Mouse (Mus musculus) embryo, embryonic 11 days (tissue): ENCODE data around the gene 6430571L13Rik.

Experiments
- DNase-seq: peaks from one replicate; pipeline ENCODE4 v3.0.0-alpha.2; 2015

The 6430571L13Rik gene

GRCm38 (mm10) chr9:107386722-107387121 is 46.3 kb downstream of the 6430571L13Rik start:
- no peak for DNase-seq

DNA sequence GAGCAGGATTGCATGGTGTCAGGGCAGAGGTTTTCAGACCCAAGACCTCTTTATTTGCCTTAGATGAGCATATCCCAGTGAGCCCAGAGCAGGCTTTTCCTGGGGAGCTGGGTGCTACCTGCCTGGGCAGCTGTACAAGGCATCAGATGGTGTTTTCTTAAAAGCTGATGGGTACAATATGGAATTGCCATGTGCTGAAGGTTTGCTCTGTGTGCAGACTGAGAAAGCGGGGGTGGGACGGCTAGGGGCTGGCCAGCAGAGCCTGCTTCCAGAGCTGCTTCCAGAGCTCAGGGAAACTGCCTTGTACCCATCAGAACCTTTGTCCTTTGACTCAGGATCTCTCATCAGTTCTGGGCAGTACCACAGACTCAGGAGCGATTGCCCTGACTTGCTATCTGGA is 47.3 kb downstream of the 6430571L13Rik start:
- no peak for DNase-seq

GRCm38 (mm10) chr9:107388263-107388662 is 47.9 kb downstream of the 6430571L13Rik start:
- DNase-seq: no peak

- no peak for DNase-seq
Observed at GRCm38 (mm10) chr9:107396397-107396796, 56.0 kb downstream of the 6430571L13Rik start.

DNA sequence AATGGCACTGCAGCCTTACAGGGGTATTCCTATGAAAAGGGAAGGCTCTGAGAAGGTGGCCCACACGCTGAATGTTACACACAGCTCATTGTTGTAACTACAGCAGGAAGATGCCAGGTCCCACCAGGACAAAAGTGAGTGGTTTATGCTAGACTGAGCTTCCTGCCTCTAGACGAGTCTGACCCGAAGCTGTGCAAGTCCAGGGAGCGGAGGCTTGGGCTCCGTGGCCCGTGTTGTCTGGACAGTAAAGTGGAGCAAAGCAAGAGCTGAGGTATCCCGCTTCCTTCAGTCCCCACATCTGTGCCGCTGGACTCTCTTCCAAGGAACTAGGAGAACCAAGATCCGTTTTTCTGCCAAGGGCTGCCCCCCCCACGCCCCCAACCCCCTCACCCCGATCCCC is 58.6 kb downstream of the 6430571L13Rik start:
- no peak for DNase-seq

DNA sequence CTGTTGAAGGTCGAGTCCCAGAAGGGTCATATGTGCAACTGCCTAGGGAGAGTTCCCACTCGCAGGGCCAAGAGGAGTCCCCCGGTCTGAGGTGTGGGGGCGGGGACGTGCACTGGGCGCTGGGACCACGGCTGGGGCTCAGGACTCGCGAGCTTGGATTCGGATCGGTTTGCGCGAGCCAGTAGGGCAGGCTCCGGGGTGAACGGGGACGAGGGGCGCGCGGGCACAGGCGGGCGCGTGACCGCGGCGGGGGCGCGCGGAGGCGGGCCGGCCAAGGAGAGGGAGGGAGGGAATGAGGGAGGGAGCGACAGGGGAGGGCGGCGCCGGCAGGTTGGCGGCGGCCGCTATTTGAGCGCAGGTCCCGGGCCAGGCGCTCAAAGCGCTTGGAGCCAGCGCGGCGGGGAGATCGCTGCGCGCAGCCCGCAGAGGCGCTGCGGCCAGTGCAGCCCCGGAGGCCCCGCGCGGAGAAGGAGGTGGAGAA is 59.1 kb downstream of the 6430571L13Rik start, which contains the start of gene Cacna2d2:
Cacna2d2 (plus strand) TSS at position 122 of the 481 bp plus-strand sequence.
- DNase-seq: peak; percentile 81

DNA sequence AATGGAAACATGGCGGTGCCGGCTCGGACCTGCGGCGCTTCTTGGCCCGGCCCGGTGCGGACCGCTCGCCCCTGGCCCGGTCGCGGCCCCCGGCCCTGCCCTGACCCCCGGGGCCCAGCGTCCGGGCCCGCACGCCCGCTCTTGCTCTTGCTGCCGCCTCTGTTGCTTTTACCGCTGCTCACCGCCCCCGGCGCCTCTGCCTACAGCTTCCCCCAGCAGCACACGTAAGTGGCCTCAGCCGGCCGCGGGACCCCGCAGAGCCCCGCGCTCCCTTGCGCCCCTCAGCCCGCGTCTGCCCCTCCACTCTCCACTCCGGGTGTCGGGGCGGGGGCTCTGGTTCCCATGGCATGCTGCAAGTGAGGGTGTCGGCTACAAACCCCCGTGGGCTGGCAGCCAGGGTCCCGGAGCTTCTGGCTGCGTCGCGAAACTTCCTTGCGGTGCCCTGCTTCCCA is 59.7 kb downstream of the 6430571L13Rik start:
- peak; percentile 65 for DNase-seq

DNA sequence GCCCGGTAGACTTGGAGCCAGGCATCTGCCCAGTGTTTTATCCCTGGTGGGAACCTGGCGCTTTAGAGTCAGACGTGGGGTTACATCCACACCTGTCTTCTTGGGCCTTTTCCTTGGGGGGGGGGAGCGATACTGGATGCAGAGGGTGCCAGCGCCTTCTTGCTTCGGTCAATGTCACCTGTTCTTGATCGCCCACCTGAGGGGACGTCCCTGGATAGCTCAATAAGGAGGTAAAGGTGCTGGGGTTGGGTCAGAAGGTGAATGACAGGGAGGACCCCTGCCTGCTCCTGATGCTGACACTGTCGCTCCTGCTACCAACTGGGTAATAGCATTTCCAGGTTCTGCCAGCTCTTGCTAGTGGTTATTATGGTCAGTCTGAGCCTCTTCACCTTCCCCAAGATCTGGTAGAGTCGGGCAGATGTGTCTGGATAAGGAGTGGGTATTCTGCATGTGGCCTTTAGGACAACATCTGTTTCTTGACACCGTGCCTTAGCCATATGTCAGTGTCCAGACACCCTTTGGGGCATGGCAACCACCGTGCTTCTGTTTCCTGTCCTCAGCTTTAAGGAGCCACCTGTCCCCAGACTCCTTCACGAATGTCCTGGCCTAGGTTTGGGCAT is 60.4 kb downstream of the 6430571L13Rik start:
- DNase-seq: no peak
